Mouse (Mus musculus) neural tube, embryonic 14.5 days (tissue): ENCODE data around the gene Ebf1. TPM values are rescaled to one million over a fixed set of nuclear protein-coding genes. Genes with fewer than 3 reads are reported as not detected.

ENCODE experiments used
- ATAC-seq: fragments of 200-750 bp; cut with Nextera tagmentation; 2 replicates; pipeline ENCODE4 v1.8.0; 2017; ENCODE audit warnings: low read depth, mild to moderate bottlenecking, moderate TSS enrichment, moderate library complexity
- H3K27ac ChIP-seq: fragments of 300-500 bp; sonication (generic); 2 replicates; pipeline ENCODE4 v1.5.1; 2014; ENCODE audit warnings: low read depth, mild to moderate bottlenecking, control low read depth, low read length, moderate library complexity, mixed read lengths
- H3K27me3 ChIP-seq: fragments of 300-500 bp; sonication (generic); 2 replicates; pipeline ENCODE4 v1.6.1; 2014; ENCODE audit warnings: low read length; ENCODE audit not compliant: control insufficient read depth, insufficient read depth
- H3K36me3 ChIP-seq: fragments of 300-500 bp; sonication (generic); 2 replicates; pipeline ENCODE4 v1.6.1; 2014; ENCODE audit warnings: low read length, mixed read lengths; ENCODE audit not compliant: control insufficient read depth, insufficient read depth
- H3K4me1 ChIP-seq: fragments of 300-500 bp; sonication (generic); 2 replicates; pipeline ENCODE4 v1.6.1; 2014; ENCODE audit warnings: low read length; ENCODE audit not compliant: control insufficient read depth, insufficient read depth
- H3K4me2 ChIP-seq: fragments of 300-500 bp; sonication (generic); 2 replicates; pipeline ENCODE4 v1.6.1; 2014; ENCODE audit warnings: mild to moderate bottlenecking, low read depth, low read length, control low read depth
- H3K4me3 ChIP-seq: fragments of 300-500 bp; sonication (generic); 2 replicates; pipeline ENCODE4 v1.5.1; 2014; ENCODE audit warnings: low read depth, low read length, control low read depth, mixed read lengths
- H3K9ac ChIP-seq: fragments of 300-500 bp; sonication (generic); replicated peaks from 2 replicates; pipeline ENCODE4 v1.6.1; 2014; ENCODE audit warnings: low read depth, mild to moderate bottlenecking, control low read depth, low read length, mixed read lengths
- H3K9me3 ChIP-seq: fragments of 300-500 bp; sonication (generic); 2 replicates; pipeline ENCODE4 v1.6.1; 2016; ENCODE audit warnings: low read length; ENCODE audit not compliant: control insufficient read depth
- WGBS: fragments of 180-500 bp; shearing (Covaris S2); extraction: QIAGEN DNeasy Blood & Tissue Kit; methylation state at CpG from one replicate; pipeline ENCODE4 v1.1.7; 2014; 5-methylcytosine and 5-hydroxymethylcytosine counted together
- polyA plus RNA-seq: library from polyadenylated mRNA; unstranded; fragments of >200 nt; fragmentation: Nextera tagmentation; extraction: Ambion mirVana; gene quantifications from 2 replicates; pipeline ENCODE4 v1.2.1, GENCODE M21; 2014

Gene Ebf1
- polyA plus RNA-seq, 1 experiment from 2014 or later, result 226 TPM

- no peak for ATAC-seq
- Histone ChIP-seq H3K36me3 (no peaks in the 10 kb centered on the region), H3K4me3 (no peak overlapping the region), H3K27ac (no peak overlapping the region), H3K4me1 (peaks cover 10% of the 10 kb centered on the region), H3K4me2 (no peak overlapping the region), H3K27me3 (no peaks in the 10 kb centered on the region), H3K9ac (no peak overlapping the region), H3K9me3 (no peaks in the 10 kb centered on the region)
Observed at GRCm38 (mm10) chr11:44710861-44711260, 93.7 kb downstream of the Ebf1 start.

- no peak overlapping the region for H3K4me3 ChIP-seq
- WGBS, result 85% methylated on average over 5 of the region's 5 CpGs
- H3K27ac ChIP-seq, result no peak overlapping the region
- H3K36me3 ChIP-seq, result no peaks in the 10 kb centered on the region
- no peak for ATAC-seq
- no peaks in the 10 kb centered on the region for H3K27me3 ChIP-seq
- H3K4me2 ChIP-seq, result no peak overlapping the region
- no peak overlapping the region for H3K9ac ChIP-seq
- H3K4me1 ChIP-seq, result peaks cover 8% of the 10 kb centered on the region; the same call in 1 of the 2 replicates
- H3K9me3 ChIP-seq, result no peaks in the 10 kb centered on the region
Observed at GRCm38 (mm10) chr11:44714188-44714587, 97.1 kb downstream of the Ebf1 start.

GRCm38 (mm10) chr11:44715776-44716175 lies 98.7 kb downstream of the Ebf1 start:
- no peak for ATAC-seq
- H3K4me1 ChIP-seq, result peaks cover 8% of the 10 kb centered on the region; the same call in 1 of the 2 replicates
- no peaks in the 10 kb centered on the region for H3K36me3 ChIP-seq
- H3K27me3 ChIP-seq, result no peaks in the 10 kb centered on the region
- 45% methylated on average over 4 of the region's 4 CpGs for WGBS
- H3K4me3 ChIP-seq, result no peak overlapping the region
- H3K27ac ChIP-seq, result no peak overlapping the region
- no peak overlapping the region for H3K4me2 ChIP-seq
- no peak overlapping the region for H3K9ac ChIP-seq
- no peaks in the 10 kb centered on the region for H3K9me3 ChIP-seq

GRCm38 (mm10) chr11:44716928-44717327 lies 99.8 kb downstream of the Ebf1 start:
- no peak overlapping the region for H3K4me3 ChIP-seq
- 26% methylated on average over 6 of the region's 6 CpGs for WGBS
- H3K27ac ChIP-seq, result no peak overlapping the region
- H3K4me1 ChIP-seq, result peaks cover 8% of the 10 kb centered on the region; the same call in 1 of the 2 replicates
- H3K9ac ChIP-seq, result no peak overlapping the region
- no peak for ATAC-seq
- no peaks in the 10 kb centered on the region for H3K36me3 ChIP-seq
- no peak overlapping the region for H3K4me2 ChIP-seq
- H3K27me3 ChIP-seq, result no peaks in the 10 kb centered on the region
- no peaks in the 10 kb centered on the region for H3K9me3 ChIP-seq

GRCm38 (mm10) chr11:44717636-44718035 lies 100.5 kb downstream of the Ebf1 start:
- 64% methylated on average over 7 of the region's 7 CpGs for WGBS
- Histone ChIP-seq H3K4me1 (peaks cover 8% of the 10 kb centered on the region; the same call in 1 of the 2 replicates), H3K4me2 (no peak overlapping the region), H3K27ac (no peak overlapping the region), H3K27me3 (no peaks in the 10 kb centered on the region), H3K4me3 (no peak overlapping the region), H3K9me3 (no peaks in the 10 kb centered on the region), H3K9ac (no peak overlapping the region), H3K36me3 (no peaks in the 10 kb centered on the region)
- ATAC-seq, result no peak

GRCm38 (mm10) chr11:44721976-44722375 lies 104.9 kb downstream of the Ebf1 start:
- 91% methylated on average over 4 of the region's 4 CpGs for WGBS

GRCm38 (mm10) chr11:44723950-44724502 lies 106.9 kb downstream of the Ebf1 start:
- H3K9ac ChIP-seq, result no peak overlapping the region
- H3K4me3 ChIP-seq, result no peak overlapping the region
- H3K27me3 ChIP-seq, result no peaks in the 10 kb centered on the region
- no peaks in the 10 kb centered on the region for H3K4me1 ChIP-seq
- ATAC-seq, result no peak
- H3K9me3 ChIP-seq, result no peaks in the 10 kb centered on the region
- H3K27ac ChIP-seq, result no peak overlapping the region
- H3K36me3 ChIP-seq, result no peaks in the 10 kb centered on the region
- WGBS, result 90% methylated on average over 6 of the region's 6 CpGs
- no peak overlapping the region for H3K4me2 ChIP-seq

More at GRCm38 (mm10) chr11:44721976-44722375, 104.9 kb downstream of the Ebf1 start:
- Histone ChIP-seq H3K36me3 (no peaks in the 10 kb centered on the region), H3K4me3 (no peak overlapping the region), H3K27me3 (no peaks in the 10 kb centered on the region), H3K4me2 (no peak overlapping the region), H3K4me1 (no peaks in the 10 kb centered on the region), H3K9me3 (no peaks in the 10 kb centered on the region), H3K9ac (no peak overlapping the region), H3K27ac (no peak overlapping the region)
- ATAC-seq, result no peak

- Histone ChIP-seq H3K27ac (no peak overlapping the region), H3K4me3 (no peak overlapping the region), H3K27me3 (no peaks in the 10 kb centered on the region), H3K9me3 (no peaks in the 10 kb centered on the region), H3K4me2 (no peak overlapping the region), H3K4me1 (no peaks in the 10 kb centered on the region), H3K36me3 (no peaks in the 10 kb centered on the region), H3K9ac (no peak overlapping the region)
- ATAC-seq, result no peak
- 87% methylated on average over 5 of the region's 5 CpGs for WGBS
Observed at GRCm38 (mm10) chr11:44725732-44726131, 108.6 kb downstream of the Ebf1 start.

- Histone ChIP-seq H3K9ac (no peak overlapping the region), H3K4me1 (no peaks in the 10 kb centered on the region), H3K4me2 (no peak overlapping the region), H3K27ac (no peak overlapping the region), H3K36me3 (no peaks in the 10 kb centered on the region), H3K4me3 (no peak overlapping the region), H3K27me3 (no peaks in the 10 kb centered on the region), H3K9me3 (no peaks in the 10 kb centered on the region)
- ATAC-seq, result no peak
- WGBS, result 76% methylated on average over 3 of the region's 3 CpGs
Observed at GRCm38 (mm10) chr11:44727376-44727775, 110.3 kb downstream of the Ebf1 start.
